8 mouse cellular contexts compared by ENCODE assay signal in genomic region chr6:3620428-3621387, GRCm38 (mm10).
DNase-seq lines count a peak whose midpoint lies in the region; ATAC-seq and TF ChIP-seq lines count a peak whose summit lies in the region.
"Not testable (repeated sequence)": the region's sequence is repeated elsewhere in the genome, so short reads cannot be mapped to it uniquely, and the experiment has no call there.

No protein-coding gene starts in this region.

- TF ChIP-seq CTCF in midbrain, postnatal 0 days (IDR thresholded peaks at IDR 0.05): peak; percentile 58
- peak; percentile 61 for TF ChIP-seq CTCF in stomach, postnatal 0 days (IDR thresholded peaks at IDR 0.05; ENCODE audit: low read depth)

- H3K27me3 ChIP-seq in forebrain, embryonic 16.5 days (replicated peaks; ENCODE audit: control insufficient read depth, insufficient read depth, low read length); liver, embryonic 15.5 days; midbrain, postnatal 0 days (ENCODE audit: insufficient read depth, low read length); stomach, postnatal 0 days (ENCODE audit: control insufficient read depth, insufficient read depth, low read length): not testable (repeated sequence)

- peak; percentile 27 for DNase-seq in MN1 (ENCODE audit: low spot score)
- DNase-seq in cerebellum, adult 9-10 months: peak; percentile 57
- peak; percentile 8 to 25 for DNase-seq in heart, postnatal 36 days
- peak; percentile 12 to 18 for DNase-seq in kidney, postnatal 36 days
- not testable (repeated sequence) for DNase-seq in midbrain, postnatal 0 days (ENCODE audit: low spot score)
- DNase-seq in stomach, postnatal 0 days (ENCODE audit: low spot score): peak; percentile 15

- not testable (repeated sequence) for H3K27ac ChIP-seq in forebrain, embryonic 16.5 days (ENCODE audit: low read length); liver, embryonic 15.5 days (replicated peaks); midbrain, postnatal 0 days (ENCODE audit: low read depth, low read length); stomach, postnatal 0 days (replicated peaks)

- ATAC-seq in forebrain, embryonic 16.5 days: peak; percentile 87
- ATAC-seq in liver, embryonic 15.5 days (ENCODE audit: insufficient read depth): peak; percentile 31; the same call in 1 of the 2 replicates
- ATAC-seq in midbrain, postnatal 0 days (ENCODE audit: low FRiP score): peak; percentile 54
- ATAC-seq in stomach, postnatal 0 days (ENCODE audit: low FRiP score, low TSS enrichment): peak; percentile 74; the same call in 1 of the 2 replicates

- H3K9me3 ChIP-seq in forebrain, embryonic 16.5 days (ENCODE audit: control insufficient read depth, low read length); liver, embryonic 15.5 days (replicated peaks); midbrain, postnatal 0 days (ENCODE audit: low read length); stomach, postnatal 0 days (ENCODE audit: control insufficient read depth, low read length): not testable (repeated sequence)

- intact Hi-C loops in heart, postnatal 36 days (cut with DNase I): loop anchor here (5.0 kb wide), 1 partner anchor 127 kb away; no protein-coding TSS in a partner anchor

- 60% methylated on average over 11 of the region's 13 CpGs for WGBS in forebrain, embryonic 16.5 days
- 47% methylated on average over 11 of the region's 13 CpGs for WGBS in liver, embryonic 15.5 days (ENCODE audit: insufficient replicate concordance)
- 64% methylated on average over 11 of the region's 13 CpGs for WGBS in midbrain, postnatal 0 days
- WGBS in stomach, postnatal 0 days: 54% methylated on average over 11 of the region's 13 CpGs

- not testable (repeated sequence) for H3K36me3 ChIP-seq in forebrain, embryonic 16.5 days (ENCODE audit: control insufficient read depth, insufficient read depth); liver, embryonic 15.5 days (replicated peaks); midbrain, postnatal 0 days (ENCODE audit: insufficient read depth, low read length); stomach, postnatal 0 days (ENCODE audit: control insufficient read depth, insufficient read depth, low read length)

- H3K4me2 ChIP-seq in forebrain, embryonic 16.5 days (ENCODE audit: low read length); midbrain, postnatal 0 days (ENCODE audit: low read depth, low read length, poor library complexity, severe bottlenecking): not testable (repeated sequence)
- peak overlapping the region; percentile 49 for H3K4me2 ChIP-seq in liver, embryonic 15.5 days
- peak overlapping the region; percentile 31 for H3K4me2 ChIP-seq in stomach, postnatal 0 days (replicated peaks; ENCODE audit: low read depth)

- TF ChIP-seq EP300 in stomach, postnatal 0 days (optimal IDR thresholded peaks at IDR 0.05): not testable (repeated sequence)

- not testable (repeated sequence) for H3K9ac ChIP-seq in forebrain, embryonic 16.5 days (replicated peaks; ENCODE audit: low read depth, low read length); liver, embryonic 15.5 days; midbrain, postnatal 0 days (replicated peaks; ENCODE audit: low read length, poor library complexity, severe bottlenecking); stomach, postnatal 0 days (ENCODE audit: low read length)

- not testable (repeated sequence) for H3K4me3 ChIP-seq in forebrain, embryonic 16.5 days (replicated peaks; ENCODE audit: low read length); midbrain, postnatal 0 days (ENCODE audit: low read depth, low read length); stomach, postnatal 0 days (ENCODE audit: low read depth, low read length)
- peak overlapping the region; percentile 26 for H3K4me3 ChIP-seq in liver, embryonic 15.5 days (replicated peaks)

- H3K4me1 ChIP-seq in forebrain, embryonic 16.5 days (replicated peaks; ENCODE audit: control insufficient read depth, insufficient read depth, low read length); liver, embryonic 15.5 days (replicated peaks); midbrain, postnatal 0 days (ENCODE audit: insufficient read depth, low read length); stomach, postnatal 0 days (replicated peaks; ENCODE audit: control insufficient read depth, insufficient read depth): not testable (repeated sequence)

Comparison
In these comparisons a context has a peak if more than half of its experiments do, and no peak if none do; other contexts are left out.
1. ATAC-seq: peak in every context shown above with its lines; median percentile 87 in forebrain, embryonic 16.5 days; 74 in stomach, postnatal 0 days; 54 in midbrain, postnatal 0 days; 31 in liver, embryonic 15.5 days.